Comparison of ENCODE assay signal across 8 mouse cellular contexts in genomic region chr15:88733041-88733751, GRCm38 (mm10). TPM values are rescaled to one million over a fixed set of nuclear protein-coding genes. Genes with fewer than 3 reads are reported as not detected.
DNase-seq lines count a peak whose midpoint lies in the region; ATAC-seq lines count a peak whose summit lies in the region.

No protein-coding gene starts in this region.

- peaks cover 31% of the 10 kb centered on the region for H3K4me1 ChIP-seq in hindbrain, embryonic 15.5 days (replicated peaks)

- peak overlapping the region; percentile 98 for H3K9ac ChIP-seq in hindbrain, embryonic 15.5 days

- H3K27ac ChIP-seq in hindbrain, embryonic 15.5 days (replicated peaks), result peak overlapping the region; percentile 86
- peak overlapping the region; percentile 67 for H3K27ac ChIP-seq in macrophage

- H3K36me3 ChIP-seq in hindbrain, embryonic 15.5 days, result peaks cover 20% of the 10 kb centered on the region
- H3K36me3 ChIP-seq in macrophage (ENCODE audit: inconsistent target), result peaks cover 23% of the 10 kb centered on the region

- no peaks in the 10 kb centered on the region for H3K27me3 ChIP-seq in hindbrain, embryonic 15.5 days

- WGBS in hindbrain, embryonic 15.5 days, result under 1% methylated on average over 66 of the region's 86 CpGs
- under 1% methylated on average over 43 of the region's 86 CpGs for WGBS in macrophage (ENCODE audit: missing documents)

- H3K4me3 ChIP-seq in hindbrain, embryonic 15.5 days, result peak overlapping the region; percentile 87
- peak overlapping the region; percentile 72 for H3K4me3 ChIP-seq in macrophage (ENCODE audit: inconsistent target)

- peak; percentile 79 for DNase-seq in T-cell, adult 2 months (ENCODE audit: low spot score)
- peak; percentile 77 to 78 for DNase-seq in cerebellum, postnatal 25 days
- DNase-seq in gastrocnemius, adult 18-20 months (ENCODE audit: low spot score), result peak; percentile 49
- DNase-seq in left cerebral cortex, adult 8-10 months (ENCODE audit: low spot score in 2 of 2), result peak; percentile 37 to 40
- peak; percentile 55 for DNase-seq in right cerebral cortex, adult 18-20 months
- peak; percentile 61 for DNase-seq in urinary bladder, adult 2 months (ENCODE audit: low spot score)

- H3K9me3 ChIP-seq in hindbrain, embryonic 15.5 days, result no peaks in the 10 kb centered on the region

- peak; percentile 46; the same call in 1 of the 2 replicates for ATAC-seq in hindbrain, embryonic 15.5 days (ENCODE audit: low FRiP score, low read depth)

- H3K4me2 ChIP-seq in hindbrain, embryonic 15.5 days, result peak overlapping the region; percentile 91

- peaks cover 50% of the 10 kb centered on the region for H3K79me2 ChIP-seq in macrophage (ENCODE audit: inconsistent target)

RNA-seq across cellular contexts. Expression of gene Brd1, which starts 0.8 kb away (rescaled TPM):
- 10 to 100 TPM; 25.1 to 26.8 TPM for total RNA-seq in gastrocnemius, adult 18-20 months (2021)
- polyA plus RNA-seq in hindbrain, embryonic 15.5 days (2015; fragmentation: Nextera tagmentation; extraction: Ambion mirVana), result 15.0 and 18.7 TPM in 2 replicates
- 10 to 100 TPM; 49.0 to 55.6 (median 53.4) TPM for total RNA-seq in left cerebral cortex, adult 8-10 months (2022)
- total RNA-seq in macrophage (2018; cell fraction: chromatin; rRNA removed), result 100 to 1,000 TPM in 23 of 26 experiments, 10 to 100 TPM in 3; 85.3 to 321 (median 151) TPM
- 10 to 100 TPM; 14.5 to 40.3 (median 26.8) TPM for total RNA-seq in macrophage (2018; cell fraction: cytosol; rRNA removed)
- 100 to 1,000 TPM in 8 of 26 experiments, 10 to 100 TPM in 18; 48.9 to 168 (median 81.7) TPM for total RNA-seq in macrophage (2018; cell fraction: nucleus; rRNA removed)
- 24.4 to 27.9 TPM (median 25.9 TPM) in 3 replicates for polyA plus RNA-seq in macrophage (2018)
- 13.7 and 21.7 TPM in 2 replicates for polyA plus RNA-seq in urinary bladder, adult 2 months (2012; rRNA removed)

RNA-seq across cellular contexts. Expression of gene Zbed4, which starts 18.3 kb away (rescaled TPM):
- 10 to 100 TPM; 15.0 to 15.3 TPM for total RNA-seq in gastrocnemius, adult 18-20 months (2021)
- 14.6 and 15.0 TPM in 2 replicates for polyA plus RNA-seq in hindbrain, embryonic 15.5 days (2015; fragmentation: Nextera tagmentation; extraction: Ambion mirVana)
- 10 to 100 TPM in 3 of 4 experiments, 1 to 10 TPM in 1; 8.5 to 11.5 (median 10.9) TPM for total RNA-seq in left cerebral cortex, adult 8-10 months (2022)
- total RNA-seq in macrophage (2018; cell fraction: chromatin; rRNA removed), result 10 to 100 TPM; 14.6 to 54.3 (median 30.6) TPM
- 10 to 100 TPM in 24 of 26 experiments, 1 to 10 TPM in 2; 8.5 to 20.3 (median 14.5) TPM for total RNA-seq in macrophage (2018; cell fraction: cytosol; rRNA removed)
- total RNA-seq in macrophage (2018; cell fraction: nucleus; rRNA removed), result 10 to 100 TPM; 14.9 to 49.2 (median 24.7) TPM
- 10.9 to 13.5 TPM (median 12.4 TPM) in 3 replicates for polyA plus RNA-seq in macrophage (2018)
- polyA plus RNA-seq in urinary bladder, adult 2 months (2012; rRNA removed), result 3.2 and 4.1 TPM in 2 replicates

Comparison
In these comparisons a context has a peak if more than half of its experiments do, and no peak if none do; other contexts are left out.
1. Peak in every context shown above with its lines: DNase-seq, ATAC-seq, H3K4me3 ChIP-seq and H3K27ac ChIP-seq.